Mouse (Mus musculus) MEL (cell line): ENCODE measurements around the gene Snx29. TPM values are rescaled to one million over a fixed set of nuclear protein-coding genes. Genes with fewer than 3 reads are reported as not detected.

Experiments
- DNase-seq: peaks from one replicate; pipeline ENCODE4 v3.0.0; 2011; ENCODE audit warnings: low read depth, low spot score
- H3K27ac ChIP-seq: 2 replicates; pipeline ENCODE4 v1.5.1; 2012; ENCODE audit warnings: low read depth, mild to moderate bottlenecking, control low read depth, low read length, moderate library complexity; ENCODE audit not compliant: control insufficient read depth
- H3K27me3 ChIP-seq, 2 experiments: fragments of 150-350 bp in 1 of 2; sonication (generic) in 1 of 2; 2 replicates each; pipeline ENCODE4 v1.6.1; 2012; ENCODE audit warnings: low read length in 2 of 2, mild to moderate bottlenecking in 2 of 2, improper control_type of control experiment in 1 of 2, moderate library complexity in 1 of 2; ENCODE audit not compliant: insufficient read depth in 2 of 2, control insufficient read depth in 1 of 2
- H3K36me3 ChIP-seq, 2 experiments: 2 replicates each; pipeline ENCODE4 v1.6.1; 2012 to 2014; ENCODE audit warnings: low read length in 2 of 2, improper control_type of control experiment in 1 of 2, inconsistent platforms in 1 of 2, mild to moderate bottlenecking in 1 of 2; ENCODE audit not compliant: insufficient read depth in 2 of 2, control insufficient read depth in 1 of 2
- H3K4me1 ChIP-seq, 2 experiments: fragments of 150-350 bp in 1 of 2; sonication (generic) in 1 of 2; 2 replicates each; pipeline ENCODE4 v1.6.1; 2012; ENCODE audit warnings: low read length in 2 of 2, improper control_type of control experiment in 1 of 2, mild to moderate bottlenecking in 1 of 2; ENCODE audit not compliant: insufficient read depth in 2 of 2, control insufficient read depth in 1 of 2
- H3K4me3 ChIP-seq, 2 experiments: fragments of 150-350 bp in 1 of 2; sonication (generic) in 1 of 2; 2 replicates each; pipeline ENCODE4 v1.5.1; 2012; ENCODE audit warnings: low read depth in 2 of 2, low read length in 2 of 2, mild to moderate bottlenecking in 2 of 2, moderate library complexity in 2 of 2, control low read depth in 1 of 2, improper control_type of control experiment in 1 of 2; ENCODE audit not compliant: control insufficient read depth in 1 of 2, insufficient read depth in 1 of 2
- H3K79me2 ChIP-seq: 2 replicates; pipeline ENCODE4 v1.6.1; 2012; ENCODE audit warnings: mild to moderate bottlenecking, low read length, moderate library complexity; ENCODE audit not compliant: control insufficient read depth, poor library complexity, insufficient read depth
- H3K9ac ChIP-seq: 2 replicates; pipeline ENCODE4 v1.6.1; 2012; ENCODE audit warnings: low read depth, mild to moderate bottlenecking, control low read depth, low read length, moderate library complexity; ENCODE audit not compliant: control insufficient read depth, poor library complexity, severe bottlenecking
- H3K9me3 ChIP-seq: fragments of 150-350 bp; sonication (generic); replicated peaks from 2 replicates; pipeline ENCODE4 v1.6.1; 2012; ENCODE audit warnings: mild to moderate bottlenecking, low read length, improper control_type of control experiment, moderate library complexity; ENCODE audit not compliant: insufficient read depth
- BHLHE40 ChIP-seq: IDR thresholded peaks from 2 replicates; pipeline ENCODE4 v1.6.1; 2012; ENCODE audit warnings: low read depth, mild to moderate bottlenecking, inconsistent platforms, low read length, improper control_type of control experiment, borderline replicate concordance
- CTCF ChIP-seq, 3 experiments: IDR thresholded peaks in 2 of 3; conservative IDR thresholded peaks in 1 of 3; 2 replicates each; pipeline ENCODE4 v1.5.1; 2011 to 2012; ENCODE audit warnings: low read length in 3 of 3, low read depth in 2 of 3, mild to moderate bottlenecking in 2 of 3, improper control_type of control experiment in 1 of 3, inconsistent platforms in 1 of 3, mixed read lengths in 1 of 3, moderate library complexity in 1 of 3; ENCODE audit not compliant: control insufficient read depth in 1 of 3, insufficient read depth in 1 of 3, poor library complexity in 1 of 3, severe bottlenecking in 1 of 3
- ELF1 ChIP-seq: IDR thresholded peaks from 2 replicates; pipeline ENCODE4 v1.6.1; 2014; ENCODE audit warnings: low read depth, mild to moderate bottlenecking, inconsistent platforms, low read length, improper control_type of control experiment, moderate library complexity
- EP300 ChIP-seq, 2 experiments: IDR thresholded peaks; 2 replicates each; pipeline ENCODE4 v1.6.1; 2011; ENCODE audit warnings: improper control_type of control experiment in 2 of 2, low read length in 2 of 2, low read depth in 1 of 2, mild to moderate bottlenecking in 1 of 2
- ETS1 ChIP-seq: IDR thresholded peaks from 2 replicates; pipeline ENCODE4 v1.6.1; 2012; ENCODE audit warnings: low read depth, mild to moderate bottlenecking, inconsistent platforms, low read length, improper control_type of control experiment, moderate library complexity
- GABPA ChIP-seq: IDR thresholded peaks from 2 replicates; pipeline ENCODE4 v1.6.1; 2012; ENCODE audit warnings: low read depth, mild to moderate bottlenecking, inconsistent platforms, low read length, improper control_type of control experiment, moderate library complexity
- GATA1 ChIP-seq: IDR thresholded peaks from 2 replicates; pipeline ENCODE4 v1.6.1; 2011; ENCODE audit warnings: low read depth, low read length, improper control_type of control experiment
- JUND ChIP-seq: IDR thresholded peaks from 2 replicates; pipeline ENCODE4 v1.6.1; 2011; ENCODE audit warnings: low read depth, mild to moderate bottlenecking, improper control_type of control experiment, low read length
- KAT2A ChIP-seq: conservative IDR thresholded peaks from 2 replicates; pipeline ENCODE4 v1.6.1; 2012; ENCODE audit warnings: low read depth, low read length, improper control_type of control experiment, inconsistent platforms
- MAX ChIP-seq: IDR thresholded peaks from 2 replicates; pipeline ENCODE4 v1.6.1; 2011; ENCODE audit warnings: low read length, improper control_type of control experiment
- MAZ ChIP-seq: IDR thresholded peaks from 2 replicates; pipeline ENCODE4 v1.6.1; 2012; ENCODE audit warnings: low read depth, mild to moderate bottlenecking, inconsistent platforms, low read length, improper control_type of control experiment
- MYB ChIP-seq: IDR thresholded peaks from 2 replicates; pipeline ENCODE4 v1.6.1; 2011; ENCODE audit warnings: mild to moderate bottlenecking, low read depth, low read length, improper control_type of control experiment
- POLR2A ChIP-seq, 2 experiments: IDR thresholded peaks; 2 replicates each; pipeline ENCODE4 v1.6.1; 2011 to 2012; ENCODE audit warnings: low read length in 2 of 2, mild to moderate bottlenecking in 2 of 2, control low read depth in 1 of 2, improper control_type of control experiment in 1 of 2, low read depth in 1 of 2, moderate library complexity in 1 of 2; ENCODE audit not compliant: control insufficient read depth in 1 of 2, insufficient read depth in 1 of 2, poor library complexity in 1 of 2
- RCOR1 ChIP-seq: IDR thresholded peaks from 2 replicates; pipeline ENCODE4 v1.6.1; 2012; ENCODE audit warnings: low read depth, mild to moderate bottlenecking, inconsistent platforms, low read length, improper control_type of control experiment
- SIN3A ChIP-seq: IDR thresholded peaks from 2 replicates; pipeline ENCODE4 v1.6.1; 2012; ENCODE audit warnings: low read length, improper control_type of control experiment, inconsistent platforms
- TBP ChIP-seq: IDR thresholded peaks from 2 replicates; pipeline ENCODE4 v1.8.0; 2011; ENCODE audit warnings: low read depth, low read length, improper control_type of control experiment
- UBTF ChIP-seq: IDR thresholded peaks from 2 replicates; pipeline ENCODE4 v1.6.1; 2012; ENCODE audit warnings: low read depth, mild to moderate bottlenecking, inconsistent platforms, low read length, improper control_type of control experiment, moderate library complexity, borderline replicate concordance; ENCODE audit not compliant: insufficient read depth
- ZKSCAN1 ChIP-seq: IDR thresholded peaks from 2 replicates; pipeline ENCODE4 v1.6.1; 2012; ENCODE audit warnings: low read depth, mild to moderate bottlenecking, inconsistent platforms, low read length, improper control_type of control experiment, moderate library complexity
- ZMIZ1 ChIP-seq: IDR thresholded peaks from 2 replicates; pipeline ENCODE4 v1.6.1; 2012; ENCODE audit warnings: low read depth, mild to moderate bottlenecking, inconsistent platforms, low read length, improper control_type of control experiment, moderate library complexity
- ZNF384 ChIP-seq: IDR thresholded peaks from 2 replicates; pipeline ENCODE4 v1.6.1; 2012; ENCODE audit warnings: low read depth, mild to moderate bottlenecking, inconsistent platforms, low read length, improper control_type of control experiment
- polyA plus RNA-seq, 2 experiments: library from polyadenylated mRNA; stranded (reverse) in 1 of 2; unstranded in 1 of 2; fragments of >175 nt in 1 of 2; fragments of >200 nt in 1 of 2; gene quantifications; 2 replicates each; pipeline versions ENCODE4 v1.2.1 to v1.2.4; 2012; ENCODE audit warnings: low replicate concordance in 2 of 2, low read depth in 1 of 2; ENCODE audit not compliant: insufficient read length in 2 of 2, insufficient read depth in 1 of 2, missing spikeins in 1 of 2
- total RNA-seq: library from RNA; depleted of rRNA; stranded (reverse); fragments of 300-350 nt; gene quantifications from 2 replicates; pipeline ENCODE4 v1.2.3, GENCODE M21; 2012

Snx29 gene
- total and polyA plus RNA-seq, 3 experiments: 0.72 to 0.73 TPM; not detected in 1

DNA sequence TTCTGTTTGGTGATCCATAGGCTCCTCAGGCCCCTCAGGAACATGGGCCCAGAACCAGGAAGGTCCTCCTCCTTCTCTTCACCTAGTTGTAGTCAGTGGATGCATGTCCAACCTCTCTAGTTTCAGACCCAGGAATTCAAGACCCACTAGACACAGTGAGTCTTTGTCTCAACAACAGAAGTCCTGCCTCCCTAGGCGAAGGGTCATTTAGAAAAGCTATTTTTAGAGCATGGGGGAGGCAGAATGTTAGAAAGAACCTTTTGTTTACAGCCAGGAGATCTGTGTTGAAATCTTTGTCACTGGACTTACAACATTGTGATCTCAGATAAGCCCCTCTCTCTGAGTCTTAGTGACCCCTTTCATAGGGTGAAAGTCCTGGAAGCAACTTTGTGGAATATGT, 334.4 kb downstream of the Snx29 start:
- no peak overlapping the region for H3K27ac ChIP-seq
- no peak overlapping the region for H3K4me3 ChIP-seq
- no peaks in the 10 kb centered on the region for H3K9me3 ChIP-seq
- no peaks in the 10 kb centered on the region for H3K27me3 ChIP-seq
- no peaks in the 10 kb centered on the region for H3K79me2 ChIP-seq
- H3K36me3 ChIP-seq: no peaks in the 10 kb centered on the region
- H3K4me1 ChIP-seq: no peaks in the 10 kb centered on the region
- DNase-seq: no peak
- TF ChIP-seq EP300 (IDR thresholded peaks at IDR 0.05; ENCODE audit: low read depth in 1 of 2, low read length in 2 of 2): no peak
- no peak for TF ChIP-seq ZMIZ1
- TF ChIP-seq CTCF (IDR thresholded peaks at IDR 0.05 in 2 of 3, conservative IDR thresholded peaks at IDR 0.05 in 1 of 3; ENCODE audit: control insufficient read depth in 1 of 3, insufficient read depth in 1 of 3, low read depth in 2 of 3, low read length in 3 of 3, poor library complexity in 1 of 3, severe bottlenecking in 1 of 3): no peak
- TF ChIP-seq GABPA: no peak
- no peak for TF ChIP-seq MYB
- no peak for TF ChIP-seq ZKSCAN1
- no peak overlapping the region for H3K9ac ChIP-seq

DNA sequence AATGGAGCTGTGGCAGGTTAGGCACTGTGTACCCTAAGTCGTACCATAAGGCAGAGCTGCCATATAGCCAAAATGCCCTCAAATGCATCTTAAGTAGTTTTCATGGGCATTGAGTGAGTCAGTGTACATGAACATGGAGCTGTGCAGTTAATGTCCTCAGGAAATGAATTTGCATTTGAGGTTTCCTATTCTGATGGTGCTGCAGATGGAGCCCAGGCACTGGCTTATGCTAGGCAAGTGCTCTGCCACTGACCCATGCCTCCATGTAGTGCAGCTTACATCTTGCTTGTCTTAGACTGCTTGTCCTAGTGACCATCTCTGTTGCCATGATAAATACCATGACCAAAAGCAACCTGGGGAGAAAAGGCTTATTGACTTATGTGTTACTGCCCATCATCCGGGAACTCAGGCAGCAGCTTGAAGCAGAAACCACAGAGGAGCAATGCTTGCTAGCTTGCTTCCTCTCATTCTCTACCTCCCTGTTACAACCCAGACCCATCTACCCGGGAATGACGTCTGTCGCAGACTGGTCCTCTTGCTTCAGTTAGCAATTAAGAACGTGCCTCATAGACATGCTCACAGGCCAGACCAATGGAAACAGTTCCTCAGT, 336.5 kb downstream of the Snx29 start:
- Histone ChIP-seq H3K27me3 (no peaks in the 10 kb centered on the region), H3K9ac (no peak overlapping the region), H3K9me3 (no peaks in the 10 kb centered on the region), H3K4me3 (no peak overlapping the region), H3K79me2 (no peaks in the 10 kb centered on the region), H3K27ac (no peak overlapping the region), H3K4me1 (no peaks in the 10 kb centered on the region), H3K36me3 (no peaks in the 10 kb centered on the region)
- DNase-seq: no peak
- TF ChIP-seq GATA1: no peak
- TF ChIP-seq SIN3A: no peak
- no peak for TF ChIP-seq MAX
- no peak for TF ChIP-seq MYB
- no peak for TF ChIP-seq JUND

DNA sequence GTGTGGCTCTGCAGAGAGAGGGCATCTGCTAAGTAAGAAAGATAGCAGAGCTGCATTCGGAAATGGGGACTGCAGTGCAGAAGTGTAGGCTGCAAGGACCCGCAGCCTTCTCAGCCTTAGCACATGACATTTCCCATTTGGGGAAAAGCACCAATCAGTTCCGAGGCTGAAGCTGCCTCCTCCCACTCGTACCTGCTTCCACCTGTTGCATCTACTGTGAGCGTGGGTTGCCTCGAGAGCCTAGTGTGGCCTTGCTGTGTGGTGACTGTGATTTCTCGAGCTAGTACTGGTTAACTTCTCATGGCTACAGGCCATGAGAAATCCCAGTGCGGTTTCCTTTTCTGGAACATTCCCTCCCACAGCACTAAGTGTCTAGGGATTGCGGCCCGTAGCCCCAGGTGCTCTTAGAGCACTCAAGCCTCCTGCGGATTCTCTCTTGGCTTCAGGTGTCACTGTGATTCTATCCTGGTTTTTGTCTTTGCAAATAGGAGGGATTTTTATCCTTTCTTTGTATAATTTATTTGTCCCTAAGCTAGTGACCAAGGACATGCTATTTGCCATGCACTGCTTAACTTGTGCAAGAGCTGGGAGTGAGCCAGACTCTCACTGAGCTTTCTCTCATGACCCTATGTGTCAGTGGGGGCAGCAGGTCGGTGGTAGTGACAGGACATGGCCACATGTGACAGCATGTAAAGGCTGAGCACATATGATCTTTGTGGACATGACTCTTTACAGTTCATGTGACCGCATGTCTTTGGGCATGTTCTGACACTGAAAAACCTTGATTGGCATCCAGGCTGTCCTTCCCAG, 342.4 kb downstream of the Snx29 start:
- no peak for DNase-seq
- no peaks in the 10 kb centered on the region for H3K79me2 ChIP-seq
- H3K27me3 ChIP-seq: no peaks in the 10 kb centered on the region
- no peaks in the 10 kb centered on the region for H3K9me3 ChIP-seq
- TF ChIP-seq MAZ (no peak), POLR2A (IDR thresholded peaks at IDR 0.05; ENCODE audit: control insufficient read depth in 1 of 2, insufficient read depth in 1 of 2, low read depth in 1 of 2, low read length in 2 of 2, poor library complexity in 1 of 2) (no peak), ELF1 (no peak), TBP (no peak), UBTF (no peak), BHLHE40 (no peak), RCOR1 (no peak), ETS1 (no peak), GATA1 (no peak), MAX (no peak), KAT2A (no peak), ZNF384 (no peak)
- H3K9ac ChIP-seq: no peak overlapping the region
- H3K27ac ChIP-seq: no peak overlapping the region
- H3K4me1 ChIP-seq: no peaks in the 10 kb centered on the region
- no peak overlapping the region for H3K4me3 ChIP-seq
- H3K36me3 ChIP-seq: no peaks in the 10 kb centered on the region
